Mouse (Mus musculus): ENCODE results near the gene Olfr720. TPM values are rescaled to one million over a fixed set of nuclear protein-coding genes. Genes with fewer than 3 reads are reported as not detected.

Gene Olfr720
- polyA plus RNA-seq (2016; fragmentation: Nextera tagmentation; extraction: Ambion mirVana), result not detected in 2 replicates

- H3K4me1 ChIP-seq (replicated peaks), result no peaks in the 10 kb centered on the region
- no peaks in the 10 kb centered on the region for H3K36me3 ChIP-seq
- no peak within 1 kb of the TSS for H3K4me3 ChIP-seq
- no peaks in the 10 kb centered on the region for H3K27me3 ChIP-seq (ENCODE audit: insufficient read depth, poor library complexity, severe bottlenecking)
- WGBS, result 91% methylated on average over 4 of the region's 4 CpGs
- 0 out of 2 replicates have a peak, but pooled peaks cover 5% of the 10 kb centered on the region for H3K9me3 ChIP-seq
- DNase-seq (ENCODE audit: low spot score), result no peak
- no peak within 1 kb of the TSS for H3K27ac ChIP-seq
These were observed at the start of gene Olfr720 for GRCm38 (mm10) chr14:14186738-14187137. Gene Olfr720, minus strand, starts transcription at chr14:14186838.

Other genes with a start within 250 kb of the Olfr720 start
- 3.1 and 3.5 TPM in 2 replicates for gene Atxn7, start 225.4 kb downstream of the Olfr720 start, polyA plus RNA-seq (2016; fragmentation: Nextera tagmentation; extraction: Ambion mirVana)
- 199 and 230 TPM in 2 replicates for gene Thoc7, start 225.0 kb downstream of the Olfr720 start, polyA plus RNA-seq (2016; fragmentation: Nextera tagmentation; extraction: Ambion mirVana)
- 285 and 294 TPM in 2 replicates for gene Psmd6, start 65.9 kb downstream of the Olfr720 start, polyA plus RNA-seq (2016; fragmentation: Nextera tagmentation; extraction: Ambion mirVana)
- not detected in 2 replicates for gene Olfr31, start 136.0 kb upstream of the Olfr720 start, polyA plus RNA-seq (2016; fragmentation: Nextera tagmentation; extraction: Ambion mirVana)
- 2.1 and 5.2 TPM in 2 replicates for gene Il3ra, start 159.4 kb upstream of the Olfr720 start, polyA plus RNA-seq (2016; fragmentation: Nextera tagmentation; extraction: Ambion mirVana)
- gene Olfr721-ps1, start 214.5 kb upstream of the Olfr720 start, polyA plus RNA-seq (2016; fragmentation: Nextera tagmentation; extraction: Ambion mirVana), result not detected in 2 replicates

Data from hindbrain, embryonic 10.5 days (tissue).